Mouse (Mus musculus) layer of hippocampus, adult 11-12 months (tissue): ENCODE results near the gene Syt16.

Experiments
- DNase-seq: peaks from one replicate; pipeline ENCODE4 v3.0.0; 2022; ENCODE audit warnings: low spot score

The Syt16 gene

DNA sequence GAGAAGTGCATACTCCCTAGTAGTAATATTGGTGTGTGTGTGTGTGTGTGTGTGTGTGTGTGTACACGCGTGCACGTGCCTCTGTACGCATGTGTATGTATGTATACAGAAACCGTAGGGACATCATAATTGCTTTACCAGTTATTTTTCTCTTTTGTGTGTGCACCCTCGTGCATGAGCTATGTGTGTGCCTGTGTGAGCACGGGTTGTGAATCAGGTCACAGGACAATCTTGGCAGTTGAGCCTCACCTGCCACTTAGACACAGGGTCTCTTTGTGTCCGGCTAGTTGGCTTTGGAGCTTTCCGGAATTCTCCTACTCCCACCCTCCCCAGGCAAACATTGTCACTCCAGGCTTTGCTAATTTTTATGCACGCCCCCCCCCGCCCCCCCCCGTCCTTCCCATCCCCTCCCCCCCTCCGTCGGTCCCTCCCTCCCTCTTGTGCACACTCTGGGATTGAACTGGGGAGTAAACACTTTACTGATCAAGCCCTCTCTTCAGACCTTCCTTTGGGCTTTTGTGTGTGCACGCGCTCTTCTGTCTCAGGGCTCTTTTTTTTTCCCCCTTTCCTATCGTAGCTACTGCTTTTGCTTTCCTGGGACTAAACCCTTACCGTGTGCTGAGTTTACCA is 319.0 kb downstream of the Syt16 start, which contains the start of gene Gm11042:
Gene Gm11042, minus strand, starts transcription at position 51 of the 630 bp plus-strand sequence.
- no peak for DNase-seq

DNA sequence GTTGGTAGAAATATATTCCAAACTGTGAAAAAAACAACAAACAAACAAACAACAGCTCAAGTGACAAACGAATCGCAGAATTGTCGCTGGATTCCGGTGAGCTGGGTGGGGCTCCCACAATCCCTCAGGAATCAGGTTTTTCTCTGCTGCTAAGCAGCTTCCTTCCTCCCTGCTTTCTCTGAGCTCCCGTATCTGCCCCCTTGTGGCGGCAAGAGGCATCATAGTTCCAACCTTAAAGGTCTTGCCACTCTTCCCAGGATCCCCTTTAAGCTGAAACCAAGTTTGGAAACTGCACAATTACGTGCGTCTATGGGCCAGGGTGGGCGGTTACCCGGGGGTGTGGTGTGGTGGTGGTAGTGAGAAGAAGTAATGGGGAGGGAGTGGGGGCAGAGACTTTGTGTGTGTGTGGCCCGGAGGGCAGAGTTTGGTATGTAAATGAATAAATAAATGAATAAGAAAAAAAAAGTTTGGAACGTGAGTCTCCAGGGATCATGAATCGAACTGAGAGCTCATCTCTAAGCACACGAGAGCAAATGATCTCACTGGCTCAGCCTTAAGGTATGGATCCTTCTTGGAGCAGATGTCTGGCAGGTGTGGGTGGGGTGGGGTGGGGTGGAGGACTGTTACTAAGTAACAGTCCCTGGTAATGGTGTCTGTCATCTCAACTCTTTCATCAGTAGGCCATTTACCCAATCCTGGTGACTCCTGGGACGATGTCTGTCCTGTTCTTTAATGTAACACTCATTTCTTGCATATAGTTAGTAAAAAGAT is 319.7 kb downstream of the Syt16 start:
- peak; percentile 61 for DNase-seq

DNA sequence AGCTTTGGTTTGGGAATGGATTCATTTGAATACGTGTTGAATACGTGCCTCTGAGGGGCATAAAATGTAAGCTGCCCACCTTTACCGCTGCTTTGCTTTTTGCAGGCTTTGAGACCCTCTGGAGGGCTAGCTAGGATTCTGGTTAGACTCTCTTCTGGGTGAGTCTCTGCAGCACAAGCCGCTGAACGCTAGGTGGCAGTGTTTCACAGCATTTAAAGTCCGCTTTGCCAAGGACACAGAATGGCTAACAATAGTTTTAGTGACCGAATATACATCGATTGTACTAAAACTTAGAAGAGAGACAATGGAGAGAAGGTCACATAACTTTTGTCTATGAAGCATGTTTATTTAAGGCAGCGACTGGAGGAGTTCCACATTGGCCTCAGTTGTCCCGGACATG is 322.9 kb downstream of the Syt16 start:
- peak; percentile 70 for DNase-seq

DNA sequence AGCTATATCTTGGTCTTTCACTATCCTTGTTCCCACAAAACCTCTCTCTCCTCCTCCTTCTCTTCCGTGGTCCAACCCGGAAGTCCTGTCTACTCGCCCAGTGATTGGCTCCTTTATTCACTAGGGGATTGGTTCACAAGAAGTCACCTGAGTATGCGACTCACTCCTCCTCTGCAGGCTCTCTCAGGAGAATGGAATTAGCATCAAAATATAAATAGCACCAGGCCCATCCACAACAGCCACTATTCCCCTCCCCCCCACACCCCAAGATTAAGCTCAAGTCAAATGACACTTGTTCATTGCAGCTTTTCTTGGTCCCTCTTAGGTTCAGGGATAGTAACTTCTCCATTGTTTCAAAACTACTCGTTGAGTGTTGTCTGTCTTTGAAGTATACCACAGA is 324.5 kb downstream of the Syt16 start:
- no peak for DNase-seq
